Mouse (Mus musculus) intestine, embryonic 15.5 days (tissue): ENCODE results near the gene Orai2. TPM values are rescaled to one million over a fixed set of nuclear protein-coding genes. Genes with fewer than 3 reads are reported as not detected.

ENCODE experiments used
- ATAC-seq: fragments of 200-750 bp; cut with Nextera tagmentation; 2 replicates; pipeline ENCODE4 v1.8.0; 2017; ENCODE audit warnings: moderate TSS enrichment, moderate library complexity
- H3K27ac ChIP-seq: fragments of 300-500 bp; sonication (generic); 2 replicates; pipeline ENCODE4 v1.5.1; 2015; ENCODE audit warnings: mild to moderate bottlenecking, inconsistent platforms
- H3K27me3 ChIP-seq: fragments of 300-500 bp; sonication (generic); replicated peaks from 2 replicates; pipeline ENCODE4 v1.6.1; 2015; ENCODE audit warnings: inconsistent platforms
- H3K36me3 ChIP-seq: fragments of 300-500 bp; sonication (generic); 2 replicates; pipeline ENCODE4 v1.6.1; 2015; ENCODE audit warnings: inconsistent platforms
- H3K4me1 ChIP-seq: fragments of 300-500 bp; sonication (generic); replicated peaks from 2 replicates; pipeline ENCODE4 v1.6.1; 2015; ENCODE audit warnings: inconsistent platforms
- H3K4me2 ChIP-seq: fragments of 300-500 bp; sonication (generic); replicated peaks from 2 replicates; pipeline ENCODE4 v1.6.1; 2015; ENCODE audit warnings: mild to moderate bottlenecking, inconsistent platforms
- H3K4me3 ChIP-seq: fragments of 300-500 bp; sonication (generic); replicated peaks from 2 replicates; pipeline ENCODE4 v1.5.1; 2015; ENCODE audit warnings: inconsistent platforms
- H3K9ac ChIP-seq: fragments of 300-500 bp; sonication (generic); 2 replicates; pipeline ENCODE4 v1.6.1; 2015; ENCODE audit warnings: inconsistent platforms
- H3K9me3 ChIP-seq: fragments of 300-500 bp; sonication (generic); 2 replicates; pipeline ENCODE4 v1.6.1; 2016; ENCODE audit warnings: inconsistent platforms
- WGBS: fragments of 180-500 bp; shearing (Covaris S2); methylation state at CpG from one replicate; pipeline ENCODE4 v1.1.7; 2015; 5-methylcytosine and 5-hydroxymethylcytosine counted together
- polyA plus RNA-seq: library from polyadenylated mRNA; unstranded; fragments of >200 nt; fragmentation: Nextera tagmentation; extraction: Ambion mirVana; gene quantifications from 2 replicates; pipeline ENCODE4 v1.2.1, GENCODE M21; 2015

Gene Orai2
- polyA plus RNA-seq, 1 experiment from 2014 or later: 6.7 TPM

GRCm38 (mm10) chr5:136198474-136199391, 28.2 kb upstream of the Orai2 start, which contains the start of gene Prkrip1:
Gene Prkrip1 (minus strand): TSS chr5:136198963.
- Histone ChIP-seq H3K4me2 (peak within 1 kb of the TSS; percentile 81), H3K27me3 (no peaks in the 10 kb centered on the region), H3K9me3 (no peaks in the 10 kb centered on the region), H3K4me3 (peak within 1 kb of the TSS; percentile 92), H3K27ac (peak within 1 kb of the TSS; percentile 82), H3K36me3 (peaks cover 21% of the 10 kb centered on the region), H3K9ac (peak within 1 kb of the TSS; percentile 88), H3K4me1 (peaks cover 7% of the 10 kb centered on the region)
- ATAC-seq: peak; percentile 94
- WGBS: under 1% methylated on average over 62 of the region's 62 CpGs

- WGBS: 79% methylated on average over 7 of the region's 7 CpGs
- Histone ChIP-seq H3K27me3 (no peaks in the 10 kb centered on the region), H3K27ac (no peak overlapping the region), H3K4me3 (no peak overlapping the region), H3K36me3 (peaks cover 47% of the 10 kb centered on the region), H3K4me1 (no peaks in the 10 kb centered on the region), H3K4me2 (no peak overlapping the region), H3K9me3 (no peaks in the 10 kb centered on the region), H3K9ac (no peak overlapping the region)
- ATAC-seq: no peak
Observed at GRCm38 (mm10) chr5:136191870-136192269, 21.4 kb upstream of the Orai2 start.

- Histone ChIP-seq H3K4me3 (no peak overlapping the region), H3K27ac (no peak overlapping the region), H3K9ac (no peak overlapping the region), H3K9me3 (no peaks in the 10 kb centered on the region), H3K4me2 (no peak overlapping the region), H3K4me1 (no peaks in the 10 kb centered on the region), H3K27me3 (no peaks in the 10 kb centered on the region), H3K36me3 (peaks cover 25% of the 10 kb centered on the region)
- peak; percentile 51; the same call in 1 of the 2 replicates for ATAC-seq
- 46% methylated on average over 4 of the region's 4 CpGs for WGBS
Observed at GRCm38 (mm10) chr5:136186723-136187122, 16.2 kb upstream of the Orai2 start.

GRCm38 (mm10) chr5:136183766-136184165, 13.3 kb upstream of the Orai2 start:
- Histone ChIP-seq H3K4me2 (no peak overlapping the region), H3K27me3 (no peaks in the 10 kb centered on the region), H3K9ac (no peak overlapping the region), H3K4me1 (no peaks in the 10 kb centered on the region), H3K36me3 (peaks cover 35% of the 10 kb centered on the region), H3K27ac (no peak overlapping the region), H3K9me3 (no peaks in the 10 kb centered on the region), H3K4me3 (no peak overlapping the region)
- 90% methylated on average over 7 of the region's 7 CpGs for WGBS
- ATAC-seq: no peak

GRCm38 (mm10) chr5:136182830-136183229, 12.3 kb upstream of the Orai2 start:
- H3K9me3 ChIP-seq: no peaks in the 10 kb centered on the region
- no peak overlapping the region for H3K9ac ChIP-seq
- H3K4me2 ChIP-seq: no peak overlapping the region
- no peaks in the 10 kb centered on the region for H3K4me1 ChIP-seq
- H3K27me3 ChIP-seq: no peaks in the 10 kb centered on the region
- no peak overlapping the region for H3K27ac ChIP-seq
- WGBS: 89% methylated on average over 4 of the region's 4 CpGs
- no peak overlapping the region for H3K4me3 ChIP-seq
- no peak for ATAC-seq
- peaks cover 32% of the 10 kb centered on the region for H3K36me3 ChIP-seq

GRCm38 (mm10) chr5:136182049-136182448, 11.5 kb upstream of the Orai2 start:
- H3K9me3 ChIP-seq: no peaks in the 10 kb centered on the region
- H3K27me3 ChIP-seq: no peaks in the 10 kb centered on the region
- no peak overlapping the region for H3K4me2 ChIP-seq
- no peak for ATAC-seq
- 90% methylated on average over 6 of the region's 6 CpGs for WGBS
- peaks cover 29% of the 10 kb centered on the region for H3K36me3 ChIP-seq
- no peak overlapping the region for H3K9ac ChIP-seq
- no peaks in the 10 kb centered on the region for H3K4me1 ChIP-seq
- H3K27ac ChIP-seq: no peak overlapping the region
- H3K4me3 ChIP-seq: no peak overlapping the region

GRCm38 (mm10) chr5:136181197-136181596, 10.7 kb upstream of the Orai2 start:
- WGBS: 92% methylated on average over 6 of the region's 6 CpGs
- no peaks in the 10 kb centered on the region for H3K4me1 ChIP-seq
- H3K9ac ChIP-seq: no peak overlapping the region
- H3K4me2 ChIP-seq: no peak overlapping the region
- ATAC-seq: no peak
- no peaks in the 10 kb centered on the region for H3K27me3 ChIP-seq
- no peak overlapping the region for H3K27ac ChIP-seq
- no peak overlapping the region for H3K4me3 ChIP-seq
- no peaks in the 10 kb centered on the region for H3K9me3 ChIP-seq
- peaks cover 27% of the 10 kb centered on the region for H3K36me3 ChIP-seq

- Histone ChIP-seq H3K9me3 (no peaks in the 10 kb centered on the region), H3K36me3 (peaks cover 27% of the 10 kb centered on the region), H3K27ac (no peak overlapping the region)
Observed at GRCm38 (mm10) chr5:136179594-136179993, 9.1 kb upstream of the Orai2 start.

GRCm38 (mm10) chr5:136173606-136174463, 3.3 kb upstream of the Orai2 start:
- Histone ChIP-seq H3K36me3 (no peaks in the 10 kb centered on the region), H3K4me3 (no peak overlapping the region), H3K9ac (no peak overlapping the region), H3K9me3 (no peaks in the 10 kb centered on the region), H3K4me2 (0 out of 2 replicates have a peak overlapping the region, but pooled peaks have one; percentile 14), H3K4me1 (peaks cover 24% of the 10 kb centered on the region), H3K27ac (peak overlapping the region; percentile 61), H3K27me3 (no peaks in the 10 kb centered on the region)
- no peak for ATAC-seq
- WGBS: 29% methylated on average over 9 of the region's 9 CpGs

More at GRCm38 (mm10) chr5:136179594-136179993, 9.1 kb upstream of the Orai2 start:
- ATAC-seq: no peak
- Histone ChIP-seq H3K4me1 (no peaks in the 10 kb centered on the region), H3K27me3 (no peaks in the 10 kb centered on the region), H3K9ac (no peak overlapping the region), H3K4me2 (no peak overlapping the region), H3K4me3 (no peak overlapping the region)
- WGBS: 84% methylated on average over 5 of the region's 5 CpGs

- Histone ChIP-seq H3K27me3 (no peaks in the 10 kb centered on the region), H3K27ac (no peak overlapping the region; the same call in 1 of the 2 replicates), H3K4me2 (no peak overlapping the region), H3K9me3 (no peaks in the 10 kb centered on the region), H3K9ac (no peak overlapping the region), H3K36me3 (no peaks in the 10 kb centered on the region), H3K4me1 (peaks cover 24% of the 10 kb centered on the region), H3K4me3 (no peak overlapping the region)
- ATAC-seq: no peak
- 69% methylated on average over 9 of the region's 9 CpGs for WGBS
Observed at GRCm38 (mm10) chr5:136172939-136173338, 2.4 kb upstream of the Orai2 start.

GRCm38 (mm10) chr5:136171363-136172341, 1.1 kb upstream of the Orai2 start:
- ATAC-seq: no peak
- H3K27me3 ChIP-seq: no peaks in the 10 kb centered on the region
- H3K4me1 ChIP-seq: peaks cover 24% of the 10 kb centered on the region
- peak overlapping the region; percentile 50 for H3K9ac ChIP-seq
- no peaks in the 10 kb centered on the region for H3K9me3 ChIP-seq
- peak overlapping the region; percentile 52 for H3K4me3 ChIP-seq
- WGBS: 27% methylated on average over 17 of the region's 17 CpGs
- H3K27ac ChIP-seq: peak overlapping the region; percentile 71
- H3K36me3 ChIP-seq: no peaks in the 10 kb centered on the region
- peak overlapping the region; percentile 90 for H3K4me2 ChIP-seq
